Mouse (Mus musculus) frontal cortex, postnatal 10 days (tissue): ENCODE measurements around the gene Snx5.

Experiments used
- DNase-seq, 2 experiments: peaks; one replicate each; pipeline ENCODE4 v3.0.0; 2022; ENCODE audit warnings: low spot score in 2 of 2, mixed read lengths in 1 of 2

The Snx5 gene

GRCm38 (mm10) chr2:144228521-144229346, 42.0 kb downstream of the Snx5 start:
- DNase-seq, result no peak

DNA sequence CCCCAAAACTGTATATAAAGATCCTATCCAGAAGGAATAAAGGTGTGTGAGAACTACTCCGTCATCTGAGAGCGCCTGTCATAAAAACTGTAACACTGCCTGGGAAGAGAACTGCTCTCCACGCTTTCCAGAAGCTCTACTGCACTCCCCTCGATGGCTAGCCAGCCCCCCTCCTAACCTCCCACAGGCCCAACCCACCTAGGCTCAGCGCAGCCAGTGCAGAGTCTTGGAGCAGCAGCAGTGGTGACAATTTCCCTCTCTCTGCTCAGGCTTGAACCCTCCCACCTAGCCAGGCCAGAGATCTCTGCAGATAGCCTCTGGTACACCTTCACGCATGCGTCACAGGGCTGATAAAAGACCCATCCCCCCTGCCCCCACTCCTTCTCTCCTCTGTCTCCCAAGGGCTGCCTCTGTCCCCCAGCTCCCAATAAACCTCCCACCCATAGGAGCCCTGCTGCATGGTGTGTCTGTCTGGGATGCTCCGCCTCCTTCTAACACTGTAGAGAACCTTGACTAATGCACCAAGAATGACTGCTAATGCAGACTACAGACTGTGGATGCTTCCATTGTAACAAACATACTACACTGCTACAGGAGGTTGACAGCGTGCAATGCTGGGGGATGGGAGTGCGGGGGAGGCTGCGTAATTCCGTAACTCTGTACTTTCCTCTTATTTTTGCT, 43.7 kb downstream of the Snx5 start:
- no peak for DNase-seq

GRCm38 (mm10) chr2:144224351-144224750, 46.4 kb downstream of the Snx5 start:
- no peak for DNase-seq

DNA sequence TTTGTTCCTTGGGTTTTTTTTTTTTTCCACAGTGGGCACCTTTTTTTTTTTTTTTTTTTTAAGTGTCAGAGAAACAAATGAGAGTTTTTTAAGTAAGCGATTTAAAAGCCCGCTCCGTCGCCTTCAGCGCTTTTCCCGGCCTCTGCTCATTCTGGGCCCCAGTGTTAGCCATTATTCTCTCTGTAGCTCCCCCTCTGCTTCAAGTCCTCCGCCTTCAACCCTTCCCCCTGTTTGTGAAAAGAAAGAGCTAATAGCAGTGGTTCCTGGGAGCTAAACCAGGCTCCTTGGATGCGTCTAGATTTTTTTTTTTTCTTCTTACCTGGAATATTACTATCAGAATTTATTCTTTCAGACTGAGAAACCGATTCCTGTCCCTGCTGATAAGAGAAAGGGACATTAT, 55.1 kb downstream of the Snx5 start:
- DNase-seq, result no peak

DNA sequence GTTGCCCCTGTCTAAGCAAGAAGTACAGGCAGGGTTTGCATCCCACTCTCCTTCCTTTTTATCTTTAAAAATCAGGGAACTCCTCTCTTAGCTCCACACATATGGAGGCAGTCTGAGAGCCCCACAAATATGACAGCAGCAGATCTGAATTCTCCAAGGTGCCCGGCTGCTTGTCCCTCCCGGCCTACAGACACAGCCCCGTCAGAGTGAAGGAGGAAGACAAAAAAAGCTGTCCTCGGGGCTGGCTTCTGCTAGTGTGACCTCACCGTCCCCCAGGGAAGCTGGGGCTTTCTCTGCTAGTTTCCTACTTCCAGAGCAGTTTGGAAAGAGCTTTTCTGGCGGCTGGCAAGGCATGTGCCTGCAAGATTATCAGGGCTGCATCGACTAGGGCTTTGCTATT, 55.5 kb downstream of the Snx5 start:
- DNase-seq, result peak in 1 of 2 experiments; percentile 18

DNA sequence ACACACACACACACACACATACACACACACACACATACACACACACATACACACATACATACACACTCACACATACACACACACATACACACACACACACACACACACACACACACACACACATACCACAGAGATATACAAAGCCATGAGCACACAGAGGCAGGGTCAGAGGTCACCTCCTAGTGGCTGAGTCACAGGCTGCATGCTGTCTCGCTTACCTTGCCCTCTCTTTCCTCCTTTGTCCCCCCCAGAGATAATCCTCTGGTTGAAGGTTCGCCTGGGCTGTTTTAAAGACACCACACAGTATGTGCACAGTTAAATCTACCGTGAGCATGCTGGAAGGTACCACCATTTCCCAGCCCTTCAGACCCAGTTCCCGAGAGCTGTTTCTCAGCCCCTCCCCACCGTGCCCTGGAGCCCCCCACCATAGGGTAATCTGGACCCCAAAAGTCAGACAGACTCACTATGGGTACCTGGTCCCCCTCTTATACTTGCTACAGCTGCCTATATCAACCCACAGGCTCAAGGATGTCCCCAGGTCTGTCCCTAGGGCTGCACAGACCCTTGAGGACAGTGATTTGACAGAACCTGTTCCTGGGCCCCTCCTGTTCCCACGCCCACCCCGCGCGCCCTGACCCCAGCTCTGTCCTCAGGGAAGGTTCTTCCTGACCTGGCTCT, 56.1 kb downstream of the Snx5 start:
- DNase-seq, result no peak

DNA sequence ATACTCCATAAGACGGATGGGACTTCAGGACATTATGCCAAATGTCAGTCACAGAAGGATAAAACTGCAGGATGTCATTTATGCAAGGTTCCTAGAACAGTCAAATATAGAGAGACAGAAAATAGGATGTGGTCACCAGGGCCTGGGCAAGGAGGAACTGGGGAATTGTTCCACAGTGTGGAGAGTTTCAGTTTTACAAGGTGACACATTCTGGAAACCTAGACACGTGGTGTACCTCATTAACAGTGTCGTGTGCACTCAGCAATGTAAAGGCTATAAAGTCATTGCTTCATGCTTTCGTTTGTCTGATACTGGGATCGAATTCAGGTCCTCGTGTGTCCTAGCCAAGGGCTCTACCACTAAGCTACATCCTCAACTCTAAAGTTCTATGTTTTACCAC, 56.9 kb downstream of the Snx5 start:
- DNase-seq, result no peak

- DNase-seq, result no peak
These were observed 61.3 kb downstream of the Snx5 start for GRCm38 (mm10) chr2:144209425-144209824.

DNA sequence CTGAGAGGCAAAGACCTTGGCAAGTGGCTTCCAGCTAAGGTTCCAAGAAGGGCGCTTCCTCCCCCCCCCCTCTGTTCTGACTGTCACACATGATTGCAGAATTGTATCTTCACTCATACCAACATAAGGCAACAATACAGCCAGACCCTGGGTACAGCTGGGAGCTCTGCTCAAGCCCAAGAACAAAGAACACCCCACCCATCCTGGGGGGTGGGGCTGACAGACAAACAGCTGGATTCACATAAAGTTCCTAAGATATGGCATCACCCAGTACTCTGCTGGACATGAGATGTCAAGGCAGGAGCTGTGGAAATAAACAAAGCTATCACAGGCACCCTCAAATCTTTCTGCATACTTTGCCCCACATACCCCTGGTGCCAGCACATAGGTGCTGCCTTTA, 63.3 kb downstream of the Snx5 start:
- no peak for DNase-seq

DNA sequence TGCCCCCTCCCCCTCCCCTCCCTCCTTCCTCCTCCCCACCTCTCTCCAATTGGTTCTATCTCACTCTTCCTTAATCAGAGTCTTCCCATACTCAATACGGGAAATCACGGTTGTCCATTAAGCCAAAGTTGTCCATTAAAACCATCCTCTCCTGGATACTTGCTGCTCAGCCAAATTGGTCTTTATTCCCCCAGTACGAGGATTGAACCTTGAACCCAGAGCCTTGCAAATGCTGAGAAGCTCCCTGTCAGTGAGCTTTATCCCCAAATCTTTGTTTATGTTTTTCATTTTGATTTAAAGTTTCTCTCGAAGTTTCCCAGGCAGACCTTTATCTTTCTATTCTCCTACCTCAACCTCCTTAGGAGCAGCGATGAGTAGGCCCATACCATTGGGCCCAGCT, 67.7 kb downstream of the Snx5 start:
- no peak for DNase-seq

DNA sequence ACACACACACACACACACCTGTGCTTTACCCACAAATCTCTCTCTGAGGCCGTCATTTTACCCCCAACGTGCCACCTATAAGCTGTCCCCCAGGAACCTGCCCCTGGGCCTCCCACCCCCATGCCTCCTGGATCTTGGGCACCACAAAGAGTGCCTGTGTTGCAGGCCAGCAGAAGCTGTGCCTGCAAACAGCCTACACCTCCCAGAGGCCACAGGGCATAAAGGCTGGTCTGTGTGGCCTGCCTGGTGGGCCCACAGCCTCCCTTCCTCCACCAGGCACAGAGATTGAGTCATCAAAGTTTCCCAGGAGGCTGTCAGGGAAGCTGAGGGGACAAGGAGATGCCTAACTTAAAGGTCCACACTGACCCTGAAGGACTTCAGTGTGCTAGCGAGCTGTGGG, 68.1 kb downstream of the Snx5 start:
- no peak for DNase-seq

DNA sequence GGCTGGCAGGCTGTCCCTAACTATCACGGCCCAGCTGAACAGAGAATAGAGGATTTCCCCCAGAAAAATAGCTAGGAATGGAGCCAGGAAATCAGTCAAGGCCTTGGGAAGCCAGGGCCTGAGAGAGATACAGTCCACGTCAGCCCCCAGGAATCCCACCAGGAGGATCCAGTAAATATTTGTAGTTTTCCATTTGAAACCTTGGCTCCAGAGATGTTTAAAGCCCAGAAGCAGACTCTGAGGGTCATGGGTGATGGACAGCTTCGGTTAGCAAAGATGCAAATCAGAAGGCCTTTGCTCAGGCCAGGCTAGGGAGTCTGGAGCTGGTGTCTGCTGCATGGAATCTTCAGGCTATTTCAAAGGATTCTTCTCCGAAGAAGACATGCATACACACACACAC, 68.6 kb downstream of the Snx5 start:
- DNase-seq, result no peak
